Mouse (Mus musculus): ENCODE results near the gene Ppie.
"Not testable (repeated sequence)": the region's sequence is repeated elsewhere in the genome, so short reads cannot be mapped to it uniquely, and the experiment has no call there.

DNA sequence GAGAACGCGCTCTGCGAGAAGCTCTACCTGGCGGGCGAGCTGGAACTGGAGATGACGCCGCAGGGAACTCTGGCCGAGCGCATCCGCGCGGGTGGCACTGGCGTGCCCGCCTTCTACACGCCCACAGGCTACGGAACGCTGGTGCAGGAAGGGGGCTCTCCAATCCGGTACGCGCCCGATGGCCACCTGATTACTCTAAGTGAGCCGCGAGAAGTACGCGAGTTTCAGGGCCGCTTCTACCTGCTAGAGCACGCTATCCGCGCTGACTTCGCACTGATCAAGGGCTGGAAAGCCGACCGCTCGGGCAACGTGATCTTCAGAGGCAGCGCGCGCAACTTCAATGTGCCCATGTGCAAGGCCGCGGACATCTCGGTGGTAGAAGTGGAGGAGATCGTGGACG is 23.1 kb downstream of the Ppie start:
- TF ChIP-seq CTCF, POLR2A (IDR thresholded peaks at IDR 0.05; ENCODE audit: extremely low read depth, insufficient read depth, low read length): not testable (repeated sequence)

Data from cortical plate, adult 2 months (tissue).